Mouse (Mus musculus) lung, postnatal 0 days (tissue): ENCODE results near the gene Ptprcap.

Experiments
- CTCF ChIP-seq: IDR thresholded peaks from 2 replicates; pipeline ENCODE4 v1.5.1; 2016; ENCODE audit warnings: antibody characterized with exemption, mild to moderate bottlenecking
- EP300 ChIP-seq: IDR thresholded peaks from 2 replicates; pipeline ENCODE4 v1.6.1; 2016; ENCODE audit warnings: antibody characterized with exemption, mild to moderate bottlenecking, control low read depth

GRCm38 (mm10) chr19:4108535-4108934 lies 44.9 kb upstream of the Ptprcap start:
- TF ChIP-seq EP300 (no peak), CTCF (no peak)
